Mouse (Mus musculus): ENCODE results near the gene Stoml2. TPM values are rescaled to one million over a fixed set of nuclear protein-coding genes. Genes with fewer than 3 reads are reported as not detected.

The Stoml2 gene
- polyA plus RNA-seq, 1 experiment from 2014 or later, result 370 TPM

- no peaks in the 10 kb centered on the region for H3K36me3 ChIP-seq
- H3K9me3 ChIP-seq, result no peaks in the 10 kb centered on the region
- peak; percentile 99 for DNase-seq (ENCODE audit: low spot score)
- H3K27me3 ChIP-seq (ENCODE audit: insufficient read depth, poor library complexity, severe bottlenecking), result no peaks in the 10 kb centered on the region
- peak within 1 kb of the TSS; percentile 83 for H3K27ac ChIP-seq
- peaks cover 35% of the 10 kb centered on the region for H3K4me1 ChIP-seq
- H3K4me3 ChIP-seq, result peak within 1 kb of the TSS; percentile 72
- WGBS, result under 1% methylated on average over 33 of the region's 33 CpGs
These were observed 14.3 kb upstream of the Stoml2 start, which contains the start of gene Fam214b for GRCm38 (mm10) chr4:43045659-43046302. Gene Fam214b, minus strand, starts transcription at chr4:43046220.

- Histone ChIP-seq H3K9me3 (no peaks in the 10 kb centered on the region), H3K36me3 (no peaks in the 10 kb centered on the region), H3K27me3 (ENCODE audit: insufficient read depth, poor library complexity, severe bottlenecking) (no peaks in the 10 kb centered on the region), H3K4me3 (peak overlapping the region; percentile 72), H3K27ac (peak overlapping the region; percentile 83; the same call in 1 of the 2 replicates), H3K4me1 (peaks cover 40% of the 10 kb centered on the region)
- DNase-seq (ENCODE audit: low spot score), result no peak
- 11% methylated on average over 13 of the region's 13 CpGs for WGBS
These were observed 13.8 kb upstream of the Stoml2 start for GRCm38 (mm10) chr4:43045285-43045658.

GRCm38 (mm10) chr4:43044673-43045072 is 13.2 kb upstream of the Stoml2 start:
- Histone ChIP-seq H3K27me3 (ENCODE audit: insufficient read depth, poor library complexity, severe bottlenecking) (no peaks in the 10 kb centered on the region), H3K9me3 (no peaks in the 10 kb centered on the region), H3K27ac (peak overlapping the region; percentile 68), H3K4me3 (peak overlapping the region; percentile 72), H3K36me3 (no peaks in the 10 kb centered on the region), H3K4me1 (peaks cover 46% of the 10 kb centered on the region)
- 34% methylated on average over 4 of the region's 4 CpGs for WGBS
- DNase-seq (ENCODE audit: low spot score), result no peak

GRCm38 (mm10) chr4:43043644-43044357 is 12.3 kb upstream of the Stoml2 start:
- H3K27me3 ChIP-seq (ENCODE audit: insufficient read depth, poor library complexity, severe bottlenecking), result no peaks in the 10 kb centered on the region
- DNase-seq (ENCODE audit: low spot score), result peak; percentile 91
- no peaks in the 10 kb centered on the region for H3K9me3 ChIP-seq
- H3K4me1 ChIP-seq, result peaks cover 54% of the 10 kb centered on the region
- WGBS, result 19% methylated on average over 7 of the region's 7 CpGs
- H3K27ac ChIP-seq, result peak overlapping the region; percentile 68
- H3K36me3 ChIP-seq, result no peaks in the 10 kb centered on the region
- H3K4me3 ChIP-seq, result peak overlapping the region; percentile 72

GRCm38 (mm10) chr4:43040881-43041547 is 9.5 kb upstream of the Stoml2 start:
- Histone ChIP-seq H3K9me3 (no peaks in the 10 kb centered on the region), H3K36me3 (peaks cover 8% of the 10 kb centered on the region), H3K27me3 (ENCODE audit: insufficient read depth, poor library complexity, severe bottlenecking) (no peaks in the 10 kb centered on the region), H3K4me3 (no peak overlapping the region), H3K27ac (peak overlapping the region; percentile 90), H3K4me1 (peaks cover 70% of the 10 kb centered on the region)
- 47% methylated on average over 9 of the region's 9 CpGs for WGBS
- no peak for DNase-seq (ENCODE audit: low spot score)

- Histone ChIP-seq H3K27ac (peak overlapping the region; percentile 90), H3K36me3 (peaks cover 15% of the 10 kb centered on the region), H3K4me3 (peak overlapping the region; percentile 85), H3K27me3 (ENCODE audit: insufficient read depth, poor library complexity, severe bottlenecking) (no peaks in the 10 kb centered on the region), H3K9me3 (no peaks in the 10 kb centered on the region), H3K4me1 (peaks cover 62% of the 10 kb centered on the region)
- WGBS, result 0% methylated on average over 25 of the region's 25 CpGs
- peak; percentile 99 for DNase-seq (ENCODE audit: low spot score)
These were observed 8.6 kb upstream of the Stoml2 start for GRCm38 (mm10) chr4:43040114-43040572.

GRCm38 (mm10) chr4:43039609-43040008 is 8.1 kb upstream of the Stoml2 start:
- Histone ChIP-seq H3K4me1 (peaks cover 57% of the 10 kb centered on the region), H3K9me3 (no peaks in the 10 kb centered on the region), H3K36me3 (peaks cover 17% of the 10 kb centered on the region), H3K27me3 (ENCODE audit: insufficient read depth, poor library complexity, severe bottlenecking) (no peaks in the 10 kb centered on the region), H3K4me3 (peak overlapping the region; percentile 85), H3K27ac (peak overlapping the region; percentile 90)
- under 1% methylated on average over 11 of the region's 11 CpGs for WGBS
- no peak for DNase-seq (ENCODE audit: low spot score)

GRCm38 (mm10) chr4:43038567-43039495 is 7.3 kb upstream of the Stoml2 start:
- Histone ChIP-seq H3K9me3 (no peaks in the 10 kb centered on the region), H3K4me3 (peak overlapping the region; percentile 85), H3K36me3 (peaks cover 24% of the 10 kb centered on the region), H3K27me3 (ENCODE audit: insufficient read depth, poor library complexity, severe bottlenecking) (no peaks in the 10 kb centered on the region), H3K27ac (peak overlapping the region; percentile 90; the same call in 1 of the 2 replicates), H3K4me1 (peaks cover 49% of the 10 kb centered on the region)
- DNase-seq (ENCODE audit: low spot score), result no peak
- WGBS, result 47% methylated on average over 15 of the region's 15 CpGs

GRCm38 (mm10) chr4:43037860-43038566 is 6.5 kb upstream of the Stoml2 start:
- Histone ChIP-seq H3K36me3 (peaks cover 32% of the 10 kb centered on the region), H3K4me1 (peaks cover 48% of the 10 kb centered on the region), H3K27me3 (ENCODE audit: insufficient read depth, poor library complexity, severe bottlenecking) (no peaks in the 10 kb centered on the region), H3K4me3 (no peak overlapping the region), H3K9me3 (no peaks in the 10 kb centered on the region), H3K27ac (peak overlapping the region; percentile 69; the same call in 1 of the 2 replicates)
- peak; percentile 90 for DNase-seq (ENCODE audit: low spot score)
- 33% methylated on average over 4 of the region's 4 CpGs for WGBS

- Histone ChIP-seq H3K36me3 (peaks cover 32% of the 10 kb centered on the region), H3K27me3 (ENCODE audit: insufficient read depth, poor library complexity, severe bottlenecking) (no peaks in the 10 kb centered on the region), H3K4me1 (peaks cover 54% of the 10 kb centered on the region), H3K27ac (peak overlapping the region; percentile 54; the same call in 1 of the 2 replicates), H3K9me3 (no peaks in the 10 kb centered on the region), H3K4me3 (no peak overlapping the region)
- no peak for DNase-seq (ENCODE audit: low spot score)
- 92% methylated on average over 10 of the region's 10 CpGs for WGBS
These were observed 4.8 kb upstream of the Stoml2 start for GRCm38 (mm10) chr4:43036356-43036755.

- Histone ChIP-seq H3K36me3 (peaks cover 32% of the 10 kb centered on the region), H3K9me3 (no peaks in the 10 kb centered on the region), H3K27ac (no peak overlapping the region), H3K27me3 (ENCODE audit: insufficient read depth, poor library complexity, severe bottlenecking) (no peaks in the 10 kb centered on the region), H3K4me1 (peaks cover 51% of the 10 kb centered on the region), H3K4me3 (no peak overlapping the region)
- 90% methylated on average over 6 of the region's 6 CpGs for WGBS
- DNase-seq (ENCODE audit: low spot score), result no peak
These were observed 4.3 kb upstream of the Stoml2 start for GRCm38 (mm10) chr4:43035851-43036250.
